Mouse (Mus musculus) embryonic fibroblast, embryonic 13.5 days (primary cell): ENCODE measurements around the gene Fcho1.
A peak's percentile ranks its signal among the peaks of the same experiment; 100 is the strongest.

Experiments used
- CTCF ChIP-seq: IDR thresholded peaks from 2 replicates; pipeline ENCODE4 v1.5.1; 2011; ENCODE audit warnings: mild to moderate bottlenecking, control low read depth, low read length, moderate library complexity, borderline replicate concordance; ENCODE audit not compliant: insufficient read depth
- POLR2A ChIP-seq: IDR thresholded peaks from 2 replicates; pipeline ENCODE4 v1.6.1; 2011; ENCODE audit warnings: low read depth, mild to moderate bottlenecking, control low read depth, low read length, moderate library complexity

- TF ChIP-seq POLR2A = no peak
- TF ChIP-seq CTCF = peak; percentile 11; the same call in 1 of the 2 replicates
Observed at GRCm38 (mm10) chr8:71685573-71685972, 39.9 kb downstream of the Fcho1 start.
